Mouse (Mus musculus) liver, embryonic 16.5 days (tissue): ENCODE measurements around the gene Nras. TPM values are rescaled to one million over a fixed set of nuclear protein-coding genes. Genes with fewer than 3 reads are reported as not detected.

Source experiments
- ATAC-seq: fragments of 200-750 bp; cut with Nextera tagmentation; 2 replicates; pipeline ENCODE4 v1.8.0; 2017; ENCODE audit warnings: low read depth, mild to moderate bottlenecking, moderate number of reproducible peaks, moderate library complexity
- H3K27ac ChIP-seq: fragments of 300-500 bp; sonication (generic); 2 replicates; pipeline ENCODE4 v1.5.1; 2014; ENCODE audit warnings: mild to moderate bottlenecking, low read length
- H3K27me3 ChIP-seq: fragments of 300-500 bp; sonication (generic); 2 replicates; pipeline ENCODE4 v1.6.1; 2014; ENCODE audit warnings: low read depth, low read length, mixed read lengths; ENCODE audit not compliant: control insufficient read depth, insufficient read depth
- H3K36me3 ChIP-seq: fragments of 300-500 bp; sonication (generic); 2 replicates; pipeline ENCODE4 v1.6.1; 2014; ENCODE audit warnings: mild to moderate bottlenecking; ENCODE audit not compliant: control insufficient read depth, insufficient read depth
- H3K4me1 ChIP-seq: fragments of 300-500 bp; sonication (generic); 2 replicates; pipeline ENCODE4 v1.6.1; 2014; ENCODE audit warnings: low read depth, low read length, mixed read lengths; ENCODE audit not compliant: control insufficient read depth
- H3K4me2 ChIP-seq: fragments of 300-500 bp; sonication (generic); 2 replicates; pipeline ENCODE4 v1.6.1; 2014; ENCODE audit warnings: low read depth, low read length, mixed read lengths
- H3K4me3 ChIP-seq: fragments of 300-500 bp; sonication (generic); 2 replicates; pipeline ENCODE4 v1.5.1; 2014; ENCODE audit warnings: low read depth, mild to moderate bottlenecking, low read length
- H3K9ac ChIP-seq: fragments of 300-500 bp; sonication (generic); 2 replicates; pipeline ENCODE4 v1.6.1; 2014; ENCODE audit warnings: low read depth, low read length
- H3K9me3 ChIP-seq: fragments of 300-500 bp; sonication (generic); replicated peaks from 2 replicates; pipeline ENCODE4 v1.6.1; 2016; ENCODE audit warnings: low read length; ENCODE audit not compliant: control insufficient read depth
- WGBS: fragments of 180-500 bp; shearing (Covaris S2); extraction: QIAGEN DNeasy Blood & Tissue Kit; methylation state at CpG from one replicate; pipeline ENCODE4 v1.1.7; 2014; ENCODE audit not compliant: insufficient replicate concordance; 5-methylcytosine and 5-hydroxymethylcytosine counted together
- polyA plus RNA-seq: library from polyadenylated mRNA; unstranded; fragments of >200 nt; fragmentation: Nextera tagmentation; extraction: Ambion mirVana; gene quantifications from 2 replicates; pipeline ENCODE4 v1.2.1, GENCODE M21; 2015

Gene Nras
- polyA plus RNA-seq, 1 experiment from 2014 or later: 34.4 TPM

GRCm38 (mm10) chr3:103056016-103056595 lies 2.0 kb upstream of the Nras start:
- ATAC-seq: no peak
- Histone ChIP-seq H3K36me3 (peaks cover 43% of the 10 kb centered on the region), H3K27me3 (no peaks in the 10 kb centered on the region)

GRCm38 (mm10) chr3:103057752-103058151 lies 333 bp upstream of the Nras start:
- WGBS: 6% methylated on average over 10 of the region's 10 CpGs
- Histone ChIP-seq H3K27me3 (no peaks in the 10 kb centered on the region), H3K9ac (0 out of 2 replicates have a peak overlapping the region, but pooled peaks have one; percentile 19), H3K9me3 (no peaks in the 10 kb centered on the region), H3K4me2 (peak overlapping the region; percentile 61), H3K4me3 (peak overlapping the region; percentile 85), H3K36me3 (peaks cover 32% of the 10 kb centered on the region), H3K4me1 (peaks cover 8% of the 10 kb centered on the region), H3K27ac (no peak overlapping the region)
- ATAC-seq: peak; percentile 14; the same call in 1 of the 2 replicates

More at GRCm38 (mm10) chr3:103056016-103056595, 2.0 kb upstream of the Nras start:
- 79% methylated on average over 5 of the region's 5 CpGs for WGBS
- Histone ChIP-seq H3K4me1 (peaks cover 8% of the 10 kb centered on the region), H3K9me3 (no peaks in the 10 kb centered on the region), H3K9ac (no peak overlapping the region), H3K27ac (no peak overlapping the region), H3K4me3 (no peak overlapping the region), H3K4me2 (no peak overlapping the region)

- no peak for ATAC-seq
- Histone ChIP-seq H3K36me3 (peaks cover 31% of the 10 kb centered on the region), H3K27ac (no peak overlapping the region), H3K4me2 (no peak overlapping the region), H3K4me1 (no peaks in the 10 kb centered on the region), H3K4me3 (no peak overlapping the region), H3K27me3 (no peaks in the 10 kb centered on the region), H3K9me3 (no peaks in the 10 kb centered on the region), H3K9ac (no peak overlapping the region)
- 84% methylated on average over 8 of the region's 8 CpGs for WGBS
Measured at GRCm38 (mm10) chr3:103066927-103067326, 8.8 kb downstream of the Nras start.

GRCm38 (mm10) chr3:103068971-103069370 lies 10.9 kb downstream of the Nras start:
- no peaks in the 10 kb centered on the region for H3K4me1 ChIP-seq
- no peak for ATAC-seq
- H3K36me3 ChIP-seq: peaks cover 17% of the 10 kb centered on the region
- H3K4me3 ChIP-seq: no peak overlapping the region
- H3K27ac ChIP-seq: no peak overlapping the region
- H3K4me2 ChIP-seq: no peak overlapping the region
- no peaks in the 10 kb centered on the region for H3K9me3 ChIP-seq
- H3K27me3 ChIP-seq: no peaks in the 10 kb centered on the region
- no peak overlapping the region for H3K9ac ChIP-seq
- WGBS: 80% methylated on average over 6 of the region's 6 CpGs

DNA sequence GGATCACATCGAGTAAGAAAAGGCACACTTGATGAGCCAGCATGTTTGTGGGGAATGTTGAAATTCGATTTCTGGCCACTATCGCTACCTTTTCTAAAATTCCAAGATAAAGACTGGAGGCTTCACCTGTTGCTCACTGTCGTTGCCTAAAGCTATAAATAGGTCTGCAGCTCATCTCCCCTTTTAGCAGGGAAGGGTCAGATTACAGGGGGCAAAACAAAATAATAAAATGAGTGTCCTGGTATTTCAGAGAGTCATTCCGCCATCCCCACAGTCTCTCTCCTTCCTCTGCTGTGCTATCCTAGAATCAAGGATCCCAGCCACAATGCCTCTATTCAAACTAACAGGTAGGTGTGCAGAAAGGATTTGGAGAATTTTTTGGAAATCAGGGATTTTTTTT lies 15.7 kb downstream of the Nras start, which contains the start of gene Ampd1:
TSS of gene Ampd1 (plus strand) at position 244 of the 400 bp plus-strand sequence.
- no peak for ATAC-seq

DNA sequence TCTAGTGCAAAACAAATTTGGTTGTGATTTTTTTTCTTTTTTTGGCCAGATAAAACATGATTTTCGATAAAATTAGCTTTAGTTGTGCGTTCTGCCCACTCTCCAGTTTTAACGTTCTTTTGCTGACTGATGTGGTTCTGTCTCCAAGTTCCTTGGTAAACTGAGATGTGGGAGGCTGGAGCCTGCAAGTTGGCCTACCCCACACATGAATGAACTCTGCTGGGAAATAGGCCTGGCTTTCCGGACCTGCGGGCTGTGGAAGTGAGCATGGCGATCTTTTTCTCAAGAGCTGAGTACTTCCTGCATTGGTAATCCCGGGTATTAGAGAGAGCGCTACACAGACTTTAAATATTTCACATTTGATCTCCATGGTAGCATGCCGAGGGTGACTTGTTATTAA lies 17.8 kb downstream of the Nras start:
- no peak overlapping the region for H3K4me3 ChIP-seq
- no peak overlapping the region for H3K27ac ChIP-seq
- no peaks in the 10 kb centered on the region for H3K4me1 ChIP-seq
- ATAC-seq: no peak
- H3K27me3 ChIP-seq: no peaks in the 10 kb centered on the region
- H3K4me2 ChIP-seq: no peak overlapping the region
- WGBS: 74% methylated on average over 9 of the region's 9 CpGs
- H3K9me3 ChIP-seq: no peaks in the 10 kb centered on the region
- H3K36me3 ChIP-seq: no peaks in the 10 kb centered on the region
- no peak overlapping the region for H3K9ac ChIP-seq

More for the DNA sequence above, 15.7 kb downstream of the Nras start, which contains the start of gene Ampd1:
- no peaks in the 10 kb centered on the region for H3K9me3 ChIP-seq
- H3K4me3 ChIP-seq: no peak within 1 kb of the TSS
- H3K27me3 ChIP-seq: no peaks in the 10 kb centered on the region
- no peak within 1 kb of the TSS for H3K27ac ChIP-seq
- 58% methylated on average over 5 of the region's 5 CpGs for WGBS
- peaks cover 6% of the 10 kb centered on the region for H3K36me3 ChIP-seq
- no peak within 1 kb of the TSS for H3K9ac ChIP-seq
- H3K4me2 ChIP-seq: no peak within 1 kb of the TSS
- no peaks in the 10 kb centered on the region for H3K4me1 ChIP-seq

GRCm38 (mm10) chr3:103076476-103076875 lies 18.4 kb downstream of the Nras start:
- no peaks in the 10 kb centered on the region for H3K36me3 ChIP-seq
- H3K27ac ChIP-seq: no peak overlapping the region
- H3K27me3 ChIP-seq: no peaks in the 10 kb centered on the region
- no peak for ATAC-seq
- H3K4me3 ChIP-seq: no peak overlapping the region
- H3K4me1 ChIP-seq: no peaks in the 10 kb centered on the region
- H3K9ac ChIP-seq: no peak overlapping the region
- WGBS: 70% methylated on average over 9 of the region's 9 CpGs
- H3K9me3 ChIP-seq: no peaks in the 10 kb centered on the region
- H3K4me2 ChIP-seq: no peak overlapping the region

GRCm38 (mm10) chr3:103079301-103079700 lies 21.2 kb downstream of the Nras start:
- H3K27ac ChIP-seq: no peak overlapping the region
- H3K4me1 ChIP-seq: no peaks in the 10 kb centered on the region
- H3K36me3 ChIP-seq: no peaks in the 10 kb centered on the region
- H3K4me2 ChIP-seq: no peak overlapping the region
- ATAC-seq: no peak
- WGBS: 77% methylated on average over 9 of the region's 9 CpGs
- no peak overlapping the region for H3K4me3 ChIP-seq
- no peaks in the 10 kb centered on the region for H3K9me3 ChIP-seq
- H3K9ac ChIP-seq: no peak overlapping the region
- H3K27me3 ChIP-seq: no peaks in the 10 kb centered on the region

DNA sequence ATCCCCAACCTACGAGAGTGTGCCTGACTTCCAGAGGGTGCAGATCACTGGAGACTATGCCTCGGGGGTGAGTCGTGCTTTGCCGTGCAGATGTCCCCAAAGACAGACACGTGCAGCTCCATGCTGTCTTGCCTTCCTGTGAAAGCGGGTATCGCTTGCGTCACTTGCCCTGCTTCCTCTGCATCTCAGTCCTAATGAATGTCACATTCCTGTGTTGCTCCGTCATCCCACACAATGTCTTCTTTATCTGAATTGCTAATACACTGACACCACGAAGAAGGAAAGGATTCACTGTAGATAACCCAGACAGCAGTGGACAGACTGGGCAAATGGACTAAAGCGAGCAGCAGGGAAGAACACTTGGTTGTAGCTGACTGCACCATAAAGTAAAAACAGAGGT lies 23.0 kb downstream of the Nras start:
- Histone ChIP-seq H3K9ac (no peak overlapping the region), H3K4me3 (no peak overlapping the region), H3K4me2 (no peak overlapping the region), H3K36me3 (no peaks in the 10 kb centered on the region), H3K4me1 (no peaks in the 10 kb centered on the region), H3K27ac (no peak overlapping the region), H3K9me3 (no peaks in the 10 kb centered on the region), H3K27me3 (no peaks in the 10 kb centered on the region)
- no peak for ATAC-seq
- WGBS: 63% methylated on average over 11 of the region's 11 CpGs
